Mouse (Mus musculus): ENCODE data around the gene Bhlhe40. TPM values are rescaled to one million over a fixed set of nuclear protein-coding genes. Genes with fewer than 3 reads are reported as not detected.

Bhlhe40 gene
- polyA plus RNA-seq, 1 experiment from 2014 or later: 3.8 TPM

- Histone ChIP-seq H3K27me3 (replicated peaks) (no peaks in the 10 kb centered on the region), H3K9me3 (no peaks in the 10 kb centered on the region), H3K4me3 (no peak overlapping the region), H3K4me2 (replicated peaks) (no peak overlapping the region), H3K36me3 (no peaks in the 10 kb centered on the region), H3K9ac (no peak overlapping the region), H3K27ac (no peak overlapping the region), H3K4me1 (no peaks in the 10 kb centered on the region)
- WGBS: 87% methylated on average over 7 of the region's 7 CpGs
- no peak for ATAC-seq (ENCODE audit: low FRiP score, low read depth)
Observed at GRCm38 (mm10) chr6:108680503-108680902, 20.1 kb downstream of the Bhlhe40 start.

- Histone ChIP-seq H3K4me1 (no peaks in the 10 kb centered on the region), H3K9ac (no peak overlapping the region), H3K9me3 (no peaks in the 10 kb centered on the region), H3K4me2 (replicated peaks) (no peak overlapping the region), H3K4me3 (no peak overlapping the region), H3K27ac (no peak overlapping the region), H3K36me3 (no peaks in the 10 kb centered on the region), H3K27me3 (replicated peaks) (no peaks in the 10 kb centered on the region)
- ATAC-seq (ENCODE audit: low FRiP score, low read depth): no peak
- WGBS: 90% methylated on average over 4 of the region's 4 CpGs
Observed at GRCm38 (mm10) chr6:108681084-108681483, 20.7 kb downstream of the Bhlhe40 start.

- Histone ChIP-seq H3K27ac (no peak overlapping the region), H3K9me3 (no peaks in the 10 kb centered on the region), H3K27me3 (replicated peaks) (no peaks in the 10 kb centered on the region), H3K4me2 (replicated peaks) (no peak overlapping the region), H3K4me3 (no peak overlapping the region), H3K36me3 (no peaks in the 10 kb centered on the region), H3K9ac (no peak overlapping the region), H3K4me1 (no peaks in the 10 kb centered on the region)
- ATAC-seq (ENCODE audit: low FRiP score, low read depth): no peak
- WGBS: 89% methylated on average over 1 of the region's 1 CpGs
Observed at GRCm38 (mm10) chr6:108683140-108683539, 22.7 kb downstream of the Bhlhe40 start.

- Histone ChIP-seq H3K36me3 (no peaks in the 10 kb centered on the region), H3K4me3 (no peak overlapping the region), H3K27me3 (replicated peaks) (no peaks in the 10 kb centered on the region), H3K27ac (no peak overlapping the region), H3K4me1 (no peaks in the 10 kb centered on the region), H3K9ac (no peak overlapping the region), H3K9me3 (no peaks in the 10 kb centered on the region), H3K4me2 (replicated peaks) (no peak overlapping the region)
- 68% methylated on average over 5 of the region's 5 CpGs for WGBS
- no peak for ATAC-seq (ENCODE audit: low FRiP score, low read depth)
Observed at GRCm38 (mm10) chr6:108684430-108684829, 24.0 kb downstream of the Bhlhe40 start.

GRCm38 (mm10) chr6:108685758-108686355 is 25.4 kb downstream of the Bhlhe40 start:
- WGBS: 55% methylated on average over 9 of the region's 9 CpGs
- Histone ChIP-seq H3K4me1 (no peaks in the 10 kb centered on the region), H3K4me3 (no peak overlapping the region), H3K27ac (no peak overlapping the region), H3K27me3 (replicated peaks) (no peaks in the 10 kb centered on the region), H3K36me3 (no peaks in the 10 kb centered on the region), H3K9ac (no peak overlapping the region), H3K9me3 (no peaks in the 10 kb centered on the region), H3K4me2 (replicated peaks) (no peak overlapping the region)
- ATAC-seq (ENCODE audit: low FRiP score, low read depth): no peak

- Histone ChIP-seq H3K4me3 (no peak overlapping the region), H3K4me2 (replicated peaks) (no peak overlapping the region), H3K36me3 (no peaks in the 10 kb centered on the region), H3K27ac (no peak overlapping the region), H3K27me3 (replicated peaks) (no peaks in the 10 kb centered on the region), H3K9ac (no peak overlapping the region), H3K9me3 (no peaks in the 10 kb centered on the region), H3K4me1 (no peaks in the 10 kb centered on the region)
- WGBS: 92% methylated on average over 3 of the region's 3 CpGs
- no peak for ATAC-seq (ENCODE audit: low FRiP score, low read depth)
Observed at GRCm38 (mm10) chr6:108686930-108687329, 26.5 kb downstream of the Bhlhe40 start.

GRCm38 (mm10) chr6:108688344-108688743 is 27.9 kb downstream of the Bhlhe40 start:
- H3K9me3 ChIP-seq: no peaks in the 10 kb centered on the region
- WGBS: 68% methylated on average over 5 of the region's 5 CpGs
- no peak for ATAC-seq (ENCODE audit: low FRiP score, low read depth)
- H3K9ac ChIP-seq: no peak overlapping the region
- H3K4me1 ChIP-seq: no peaks in the 10 kb centered on the region
- H3K27me3 ChIP-seq (replicated peaks): no peaks in the 10 kb centered on the region
- no peaks in the 10 kb centered on the region for H3K36me3 ChIP-seq
- H3K27ac ChIP-seq: no peak overlapping the region
- H3K4me3 ChIP-seq: no peak overlapping the region
- H3K4me2 ChIP-seq (replicated peaks): no peak overlapping the region

GRCm38 (mm10) chr6:108692986-108693385 is 32.6 kb downstream of the Bhlhe40 start:
- Histone ChIP-seq H3K36me3 (no peaks in the 10 kb centered on the region), H3K4me2 (replicated peaks) (no peak overlapping the region), H3K27ac (no peak overlapping the region), H3K9ac (no peak overlapping the region), H3K4me1 (no peaks in the 10 kb centered on the region), H3K9me3 (no peaks in the 10 kb centered on the region), H3K4me3 (no peak overlapping the region), H3K27me3 (replicated peaks) (no peaks in the 10 kb centered on the region)
- ATAC-seq (ENCODE audit: low FRiP score, low read depth): no peak
- WGBS: 72% methylated on average over 3 of the region's 3 CpGs

GRCm38 (mm10) chr6:108694965-108695724 is 34.7 kb downstream of the Bhlhe40 start:
- H3K9me3 ChIP-seq: no peaks in the 10 kb centered on the region
- H3K27me3 ChIP-seq (replicated peaks): no peaks in the 10 kb centered on the region
- no peaks in the 10 kb centered on the region for H3K36me3 ChIP-seq
- ATAC-seq (ENCODE audit: low FRiP score, low read depth): no peak
- no peak overlapping the region for H3K4me2 ChIP-seq (replicated peaks)
- peaks cover 8% of the 10 kb centered on the region for H3K4me1 ChIP-seq
- H3K9ac ChIP-seq: no peak overlapping the region
- H3K27ac ChIP-seq: no peak overlapping the region
- H3K4me3 ChIP-seq: no peak overlapping the region
- WGBS: 94% methylated on average over 8 of the region's 8 CpGs

- peaks cover 17% of the 10 kb centered on the region for H3K4me1 ChIP-seq
- H3K27me3 ChIP-seq (replicated peaks): no peaks in the 10 kb centered on the region
- 89% methylated on average over 11 of the region's 11 CpGs for whole genome bisulfite sequencing
- ATAC-seq (ENCODE audit: low FRiP score, low read depth): no peak
- no peak overlapping the region for H3K4me2 ChIP-seq (replicated peaks)
- no peak overlapping the region for H3K27ac ChIP-seq
- H3K36me3 ChIP-seq: no peaks in the 10 kb centered on the region
- H3K4me3 ChIP-seq: no peak overlapping the region
- H3K9me3 ChIP-seq: no peaks in the 10 kb centered on the region
- H3K9ac ChIP-seq: no peak overlapping the region
Observed at GRCm38 (mm10) chr6:108695844-108696821, 35.7 kb downstream of the Bhlhe40 start.

- no peak for ATAC-seq (ENCODE audit: low FRiP score, low read depth)
- no peak overlapping the region for H3K9ac ChIP-seq
Observed at GRCm38 (mm10) chr6:108696822-108697202, 36.4 kb downstream of the Bhlhe40 start.

GRCm38 (mm10) chr6:108697345-108697744 is 36.9 kb downstream of the Bhlhe40 start:
- Histone ChIP-seq H3K36me3 (no peaks in the 10 kb centered on the region), H3K9ac (no peak overlapping the region), H3K4me1 (peaks cover 19% of the 10 kb centered on the region), H3K27me3 (replicated peaks) (no peaks in the 10 kb centered on the region), H3K4me3 (no peak overlapping the region), H3K9me3 (no peaks in the 10 kb centered on the region), H3K4me2 (replicated peaks) (no peak overlapping the region), H3K27ac (no peak overlapping the region)
- WGBS: 93% methylated on average over 10 of the region's 10 CpGs
- ATAC-seq (ENCODE audit: low FRiP score, low read depth): no peak

More at GRCm38 (mm10) chr6:108696822-108697202, 36.4 kb downstream of the Bhlhe40 start:
- WGBS: 95% methylated on average over 3 of the region's 3 CpGs
- no peak overlapping the region for H3K4me2 ChIP-seq (replicated peaks)
- no peaks in the 10 kb centered on the region for H3K9me3 ChIP-seq
- no peaks in the 10 kb centered on the region for H3K36me3 ChIP-seq
- H3K27me3 ChIP-seq (replicated peaks): no peaks in the 10 kb centered on the region
- peaks cover 19% of the 10 kb centered on the region for H3K4me1 ChIP-seq
- no peak overlapping the region for H3K27ac ChIP-seq
- no peak overlapping the region for H3K4me3 ChIP-seq
